Mouse (Mus musculus) liver, embryonic 15.5 days (tissue): ENCODE data around the gene Dusp13. TPM values are rescaled to one million over a fixed set of nuclear protein-coding genes. Genes with fewer than 3 reads are reported as not detected.
A peak's percentile ranks its signal among the peaks of the same experiment; 100 is the strongest.

Experiments used
- ATAC-seq: fragments of 200-750 bp; cut with Nextera tagmentation; 2 replicates; pipeline ENCODE4 v1.8.0; 2017; ENCODE audit warnings: moderate number of reproducible peaks, mild to moderate bottlenecking, moderate library complexity; ENCODE audit not compliant: insufficient read depth
- H3K27ac ChIP-seq: fragments of 300-500 bp; sonication (generic); replicated peaks from 2 replicates; pipeline ENCODE4 v1.5.1; 2015; ENCODE audit warnings: mild to moderate bottlenecking, inconsistent platforms
- H3K27me3 ChIP-seq: fragments of 300-500 bp; sonication (generic); 2 replicates; pipeline ENCODE4 v1.6.1; 2015; ENCODE audit warnings: mild to moderate bottlenecking, inconsistent platforms
- H3K36me3 ChIP-seq: fragments of 300-500 bp; sonication (generic); replicated peaks from 2 replicates; pipeline ENCODE4 v1.6.1; 2015; ENCODE audit warnings: moderate library complexity, mild to moderate bottlenecking, inconsistent platforms
- H3K4me1 ChIP-seq: fragments of 300-500 bp; sonication (generic); replicated peaks from 2 replicates; pipeline ENCODE4 v1.6.1; 2015; ENCODE audit warnings: inconsistent platforms
- H3K4me2 ChIP-seq: fragments of 300-500 bp; sonication (generic); 2 replicates; pipeline ENCODE4 v1.6.1; 2015; ENCODE audit warnings: moderate library complexity, mild to moderate bottlenecking, inconsistent platforms
- H3K4me3 ChIP-seq: fragments of 300-500 bp; sonication (generic); replicated peaks from 2 replicates; pipeline ENCODE4 v1.5.1; 2015; ENCODE audit warnings: mild to moderate bottlenecking, inconsistent platforms
- H3K9ac ChIP-seq: fragments of 300-500 bp; sonication (generic); 2 replicates; pipeline ENCODE4 v1.6.1; 2015; ENCODE audit warnings: moderate library complexity, mild to moderate bottlenecking, inconsistent platforms
- H3K9me3 ChIP-seq: fragments of 300-500 bp; sonication (generic); replicated peaks from 2 replicates; pipeline ENCODE4 v1.6.1; 2016; ENCODE audit warnings: inconsistent platforms
- WGBS: fragments of 180-500 bp; shearing (Covaris S2); methylation state at CpG from one replicate; pipeline ENCODE4 v1.1.7; 2015; ENCODE audit warnings: mixed read lengths; ENCODE audit not compliant: insufficient replicate concordance; 5-methylcytosine and 5-hydroxymethylcytosine counted together
- polyA plus RNA-seq: library from polyadenylated mRNA; unstranded; fragments of >200 nt; fragmentation: Nextera tagmentation; extraction: Ambion mirVana; gene quantifications from 2 replicates; pipeline ENCODE4 v1.2.1, GENCODE M21; 2015

Gene Dusp13
- polyA plus RNA-seq, 1 experiment from 2014 or later: 0.18 TPM

GRCm38 (mm10) chr14:21746846-21747245 lies 4.1 kb downstream of the Dusp13 start:
- H3K4me2 ChIP-seq: no peak overlapping the region
- H3K9ac ChIP-seq: no peak overlapping the region
- H3K36me3 ChIP-seq: no peaks in the 10 kb centered on the region
- no peaks in the 10 kb centered on the region for H3K27me3 ChIP-seq
- 67% methylated on average over 2 of the region's 2 CpGs for WGBS
- H3K27ac ChIP-seq: no peak overlapping the region
- no peak for ATAC-seq
- H3K9me3 ChIP-seq: no peaks in the 10 kb centered on the region
- peaks cover 29% of the 10 kb centered on the region for H3K4me1 ChIP-seq
- no peak overlapping the region for H3K4me3 ChIP-seq

- WGBS: 78% methylated on average over 8 of the region's 8 CpGs
- H3K27me3 ChIP-seq: no peaks in the 10 kb centered on the region
Measured at GRCm38 (mm10) chr14:21746251-21746650, 4.7 kb downstream of the Dusp13 start.

GRCm38 (mm10) chr14:21745149-21745548 lies 5.8 kb downstream of the Dusp13 start:
- H3K9me3 ChIP-seq: no peaks in the 10 kb centered on the region
- H3K9ac ChIP-seq: no peak overlapping the region
- no peak for ATAC-seq
- H3K4me1 ChIP-seq: peaks cover 16% of the 10 kb centered on the region
- H3K4me3 ChIP-seq: no peak overlapping the region
- no peaks in the 10 kb centered on the region for H3K36me3 ChIP-seq
- no peak overlapping the region for H3K4me2 ChIP-seq
- H3K27me3 ChIP-seq: no peaks in the 10 kb centered on the region
- 32% methylated on average over 5 of the region's 5 CpGs for WGBS
- no peak overlapping the region for H3K27ac ChIP-seq

More at GRCm38 (mm10) chr14:21746251-21746650, 4.7 kb downstream of the Dusp13 start:
- Histone ChIP-seq H3K4me3 (no peak overlapping the region), H3K9me3 (no peaks in the 10 kb centered on the region), H3K27ac (no peak overlapping the region), H3K9ac (no peak overlapping the region), H3K4me1 (peaks cover 23% of the 10 kb centered on the region), H3K36me3 (no peaks in the 10 kb centered on the region), H3K4me2 (no peak overlapping the region)
- ATAC-seq: no peak

- Histone ChIP-seq H3K4me2 (no peak overlapping the region), H3K4me3 (no peak overlapping the region), H3K9ac (no peak overlapping the region), H3K9me3 (no peaks in the 10 kb centered on the region), H3K27ac (no peak overlapping the region), H3K27me3 (no peaks in the 10 kb centered on the region), H3K36me3 (no peaks in the 10 kb centered on the region), H3K4me1 (peaks cover 8% of the 10 kb centered on the region)
- ATAC-seq: no peak
- 73% methylated on average over 1 of the region's 1 CpGs for WGBS
Measured at GRCm38 (mm10) chr14:21744169-21744568, 6.8 kb downstream of the Dusp13 start.

- no peak overlapping the region for H3K27ac ChIP-seq
- H3K4me2 ChIP-seq: no peak overlapping the region
- H3K4me3 ChIP-seq: no peak overlapping the region
- H3K9ac ChIP-seq: no peak overlapping the region
- ATAC-seq: no peak
- 79% methylated on average over 4 of the region's 4 CpGs for WGBS
- H3K36me3 ChIP-seq: no peaks in the 10 kb centered on the region
- H3K27me3 ChIP-seq: no peaks in the 10 kb centered on the region
- H3K9me3 ChIP-seq: no peaks in the 10 kb centered on the region
- no peaks in the 10 kb centered on the region for H3K4me1 ChIP-seq
Measured at GRCm38 (mm10) chr14:21742441-21742840, 8.5 kb downstream of the Dusp13 start.

GRCm38 (mm10) chr14:21741786-21742185 lies 9.2 kb downstream of the Dusp13 start:
- WGBS: 19% methylated on average over 4 of the region's 4 CpGs
- Histone ChIP-seq H3K27me3 (no peaks in the 10 kb centered on the region), H3K4me1 (no peaks in the 10 kb centered on the region), H3K36me3 (no peaks in the 10 kb centered on the region), H3K9ac (no peak overlapping the region), H3K27ac (no peak overlapping the region), H3K4me3 (no peak overlapping the region), H3K9me3 (no peaks in the 10 kb centered on the region), H3K4me2 (no peak overlapping the region)
- ATAC-seq: peak; percentile 36; the same call in 1 of the 2 replicates

GRCm38 (mm10) chr14:21741314-21741713 lies 9.7 kb downstream of the Dusp13 start:
- no peak for ATAC-seq
- Histone ChIP-seq H3K4me3 (no peak overlapping the region), H3K9ac (no peak overlapping the region), H3K9me3 (no peaks in the 10 kb centered on the region), H3K4me2 (no peak overlapping the region), H3K27me3 (no peaks in the 10 kb centered on the region), H3K27ac (no peak overlapping the region), H3K4me1 (no peaks in the 10 kb centered on the region), H3K36me3 (no peaks in the 10 kb centered on the region)
- 71% methylated on average over 3 of the region's 3 CpGs for WGBS

- 80% methylated on average over 7 of the region's 7 CpGs for WGBS
- no peak overlapping the region for H3K27ac ChIP-seq
- H3K9me3 ChIP-seq: no peaks in the 10 kb centered on the region
- no peak overlapping the region for H3K4me2 ChIP-seq
- H3K36me3 ChIP-seq: no peaks in the 10 kb centered on the region
- H3K9ac ChIP-seq: no peak overlapping the region
- no peaks in the 10 kb centered on the region for H3K4me1 ChIP-seq
- H3K4me3 ChIP-seq: no peak overlapping the region
- no peaks in the 10 kb centered on the region for H3K27me3 ChIP-seq
- no peak for ATAC-seq
Measured at GRCm38 (mm10) chr14:21740345-21740744, 10.6 kb downstream of the Dusp13 start.

- Histone ChIP-seq H3K4me3 (no peak overlapping the region), H3K36me3 (no peaks in the 10 kb centered on the region), H3K27me3 (no peaks in the 10 kb centered on the region), H3K9me3 (no peaks in the 10 kb centered on the region), H3K9ac (no peak overlapping the region), H3K27ac (no peak overlapping the region), H3K4me2 (no peak overlapping the region), H3K4me1 (no peaks in the 10 kb centered on the region)
- 71% methylated on average over 15 of the region's 15 CpGs for WGBS
- no peak for ATAC-seq
Measured at GRCm38 (mm10) chr14:21733131-21733905, 17.7 kb downstream of the Dusp13 start.

- Histone ChIP-seq H3K9me3 (no peaks in the 10 kb centered on the region), H3K27me3 (no peaks in the 10 kb centered on the region), H3K27ac (no peak overlapping the region), H3K4me3 (no peak overlapping the region), H3K36me3 (no peaks in the 10 kb centered on the region), H3K9ac (no peak overlapping the region), H3K4me2 (no peak overlapping the region), H3K4me1 (no peaks in the 10 kb centered on the region)
- ATAC-seq: no peak
- whole genome bisulfite sequencing: 63% methylated on average over 4 of the region's 4 CpGs
Measured at GRCm38 (mm10) chr14:21729936-21730335, 21.0 kb downstream of the Dusp13 start.

GRCm38 (mm10) chr14:21729031-21729732 lies 21.8 kb downstream of the Dusp13 start:
- Histone ChIP-seq H3K27ac (no peak overlapping the region), H3K9ac (no peak overlapping the region), H3K4me3 (no peak overlapping the region), H3K4me1 (no peaks in the 10 kb centered on the region), H3K36me3 (no peaks in the 10 kb centered on the region), H3K9me3 (no peaks in the 10 kb centered on the region), H3K27me3 (no peaks in the 10 kb centered on the region; the same call in 1 of the 2 replicates), H3K4me2 (no peak overlapping the region)
- WGBS: 61% methylated on average over 6 of the region's 6 CpGs
- ATAC-seq: no peak
